Mouse (Mus musculus) stomach, embryonic 16.5 days (tissue): ENCODE results near the gene Rln1. TPM values are rescaled to one million over a fixed set of nuclear protein-coding genes. Genes with fewer than 3 reads are reported as not detected.

Experiments used
- ATAC-seq: fragments of 200-750 bp; cut with Nextera tagmentation; 2 replicates; pipeline ENCODE4 v1.8.0; 2017; ENCODE audit warnings: moderate number of reproducible peaks, moderate TSS enrichment; ENCODE audit not compliant: insufficient read depth, low FRiP score
- H3K27ac ChIP-seq: fragments of 300-500 bp; sonication (generic); 2 replicates; pipeline ENCODE4 v1.5.1; 2014; ENCODE audit warnings: low read length
- H3K27me3 ChIP-seq: fragments of 300-500 bp; sonication (generic); 2 replicates; pipeline ENCODE4 v1.6.1; 2014; ENCODE audit warnings: low read length, control low read depth, mixed read lengths; ENCODE audit not compliant: control insufficient read depth, insufficient read depth
- H3K36me3 ChIP-seq: fragments of 300-500 bp; sonication (generic); 2 replicates; pipeline ENCODE4 v1.6.1; 2014; ENCODE audit warnings: low read length; ENCODE audit not compliant: control insufficient read depth, insufficient read depth
- H3K4me1 ChIP-seq: fragments of 300-500 bp; sonication (generic); 2 replicates; pipeline ENCODE4 v1.6.1; 2014; ENCODE audit warnings: low read length, control low read depth, mixed read lengths; ENCODE audit not compliant: control insufficient read depth, insufficient read depth
- H3K4me2 ChIP-seq: fragments of 300-500 bp; sonication (generic); 2 replicates; pipeline ENCODE4 v1.6.1; 2014; ENCODE audit warnings: low read depth, low read length, mixed read lengths
- H3K4me3 ChIP-seq: fragments of 300-500 bp; sonication (generic); replicated peaks from 2 replicates; pipeline ENCODE4 v1.5.1; 2014; ENCODE audit warnings: mild to moderate bottlenecking, low read length
- H3K9ac ChIP-seq: fragments of 300-500 bp; sonication (generic); 2 replicates; pipeline ENCODE4 v1.6.1; 2014; ENCODE audit warnings: low read length
- H3K9me3 ChIP-seq: fragments of 300-500 bp; sonication (generic); replicated peaks from 2 replicates; pipeline ENCODE4 v1.6.1; 2016; ENCODE audit warnings: low read length, control low read depth; ENCODE audit not compliant: control insufficient read depth
- WGBS: fragments of 180-500 bp; shearing (Covaris S2); extraction: QIAGEN DNeasy Blood & Tissue Kit; methylation state at CpG from one replicate; pipeline ENCODE4 v1.1.7; 2014; 5-methylcytosine and 5-hydroxymethylcytosine counted together
- polyA plus RNA-seq: library from polyadenylated mRNA; unstranded; fragments of >200 nt; fragmentation: Nextera tagmentation; extraction: Ambion mirVana; gene quantifications from 2 replicates; pipeline ENCODE4 v1.2.1, GENCODE M21; 2015

Gene Rln1
- polyA plus RNA-seq, 1 experiment from 2014 or later, result 0.44 TPM

DNA sequence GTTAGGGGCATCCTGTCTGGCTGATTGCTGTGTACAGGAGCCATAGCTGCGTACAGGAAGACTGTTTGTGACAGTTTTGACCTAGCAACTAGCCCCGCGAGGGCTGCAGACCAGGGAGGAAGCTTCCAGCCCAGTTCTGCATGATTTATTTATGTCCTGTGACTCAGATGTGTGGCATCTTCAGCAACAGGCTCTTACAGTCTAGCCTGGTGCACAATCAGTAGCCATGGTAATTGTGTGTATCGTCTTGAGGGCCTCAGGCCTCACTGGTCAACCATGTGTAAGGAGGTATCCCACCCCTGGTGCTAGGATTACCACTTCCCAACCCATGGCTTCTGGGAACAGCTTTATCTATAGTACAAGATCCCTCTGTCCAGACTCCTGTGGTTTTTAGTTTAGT, 41.9 kb downstream of the Rln1 start:
- H3K9ac ChIP-seq, result no peak overlapping the region
- peaks cover 8% of the 10 kb centered on the region for H3K36me3 ChIP-seq
- no peaks in the 10 kb centered on the region for H3K9me3 ChIP-seq
- H3K4me1 ChIP-seq, result no peaks in the 10 kb centered on the region
- 82% methylated on average over 4 of the region's 4 CpGs for WGBS
- no peaks in the 10 kb centered on the region for H3K27me3 ChIP-seq
- no peak overlapping the region for H3K4me2 ChIP-seq
- ATAC-seq, result no peak
- no peak overlapping the region for H3K27ac ChIP-seq
- no peak overlapping the region for H3K4me3 ChIP-seq

- peak; percentile 82; the same call in 1 of the 2 replicates for ATAC-seq
- WGBS, result 43% methylated on average over 14 of the region's 14 CpGs
- no peak overlapping the region for H3K27ac ChIP-seq
- no peak overlapping the region for H3K9ac ChIP-seq
- H3K4me3 ChIP-seq, result no peak overlapping the region
- H3K4me2 ChIP-seq, result no peak overlapping the region
- no peaks in the 10 kb centered on the region for H3K4me1 ChIP-seq
- H3K36me3 ChIP-seq, result peaks cover 8% of the 10 kb centered on the region
- H3K27me3 ChIP-seq, result no peaks in the 10 kb centered on the region
- H3K9me3 ChIP-seq, result no peaks in the 10 kb centered on the region
These were observed 42.9 kb downstream of the Rln1 start for GRCm38 (mm10) chr19:29291532-29291931.

DNA sequence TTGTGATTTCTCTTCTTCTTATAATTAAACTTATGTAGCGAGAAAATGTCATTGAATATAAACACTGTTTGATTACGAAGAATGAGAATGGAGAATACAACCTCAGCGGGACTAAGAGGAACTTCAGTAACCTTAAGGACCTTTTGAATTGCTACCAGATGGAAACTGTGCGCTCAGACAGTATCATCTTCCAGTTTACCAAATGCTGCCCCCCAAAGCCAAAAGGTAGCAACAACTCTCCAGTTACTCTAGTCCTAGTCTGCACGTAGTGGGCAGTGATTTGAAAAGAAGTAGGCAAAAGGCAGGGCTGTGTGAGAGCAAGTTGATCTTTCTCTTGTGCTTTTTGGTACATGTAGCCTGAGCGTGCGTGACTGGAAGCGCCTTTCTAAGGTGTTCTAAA, 46.6 kb downstream of the Rln1 start:
- no peaks in the 10 kb centered on the region for H3K9me3 ChIP-seq
- no peak overlapping the region for H3K4me3 ChIP-seq
- 74% methylated on average over 8 of the region's 8 CpGs for WGBS
- no peak for ATAC-seq
- no peak overlapping the region for H3K27ac ChIP-seq
- H3K4me2 ChIP-seq, result no peak overlapping the region
- peaks cover 8% of the 10 kb centered on the region; the same call in 1 of the 2 replicates for H3K36me3 ChIP-seq
- no peaks in the 10 kb centered on the region for H3K27me3 ChIP-seq
- H3K4me1 ChIP-seq, result no peaks in the 10 kb centered on the region
- H3K9ac ChIP-seq, result no peak overlapping the region

GRCm38 (mm10) chr19:29285451-29285869, 49.0 kb downstream of the Rln1 start:
- no peak overlapping the region for H3K9ac ChIP-seq
- WGBS, result 46% methylated on average over 7 of the region's 7 CpGs

More at GRCm38 (mm10) chr19:29285451-29285869, 49.0 kb downstream of the Rln1 start:
- H3K9me3 ChIP-seq, result no peaks in the 10 kb centered on the region
- H3K4me2 ChIP-seq, result no peak overlapping the region
- no peaks in the 10 kb centered on the region for H3K4me1 ChIP-seq
- ATAC-seq, result no peak
- H3K27me3 ChIP-seq, result no peaks in the 10 kb centered on the region
- H3K36me3 ChIP-seq, result 0 out of 2 replicates have a peak, but pooled peaks cover 3% of the 10 kb centered on the region
- no peak overlapping the region for H3K4me3 ChIP-seq
- no peak overlapping the region for H3K27ac ChIP-seq

Other genes starting within 250 kb of the Rln1 start
- gene Rcl1, start 233.3 kb downstream of the Rln1 start, polyA plus RNA-seq, result 53.3 and 53.5 TPM in 2 replicates
- gene Jak2, start 82.8 kb downstream of the Rln1 start, polyA plus RNA-seq, result 4.4 and 5.0 TPM in 2 replicates
- 4.8 and 8.8 TPM in 2 replicates for gene Insl6, start 9.3 kb downstream of the Rln1 start, polyA plus RNA-seq
- 91.4 and 95.4 TPM in 2 replicates for gene Plgrkt, start 32.7 kb upstream of the Rln1 start, polyA plus RNA-seq
- gene Cd274, start 32.8 kb upstream of the Rln1 start, polyA plus RNA-seq, result 0.28 and 0.45 TPM in 2 replicates
- not detected in 2 replicates for gene Pdcd1lg2, start 76.2 kb upstream of the Rln1 start, polyA plus RNA-seq
- gene Ric1, start 187.6 kb upstream of the Rln1 start, polyA plus RNA-seq, result 11.1 and 11.6 TPM in 2 replicates